Mouse (Mus musculus): Measurements from ENCODE around the gene Epha4. TPM values are rescaled to one million over a fixed set of nuclear protein-coding genes. Genes with fewer than 3 reads are reported as not detected.

The Epha4 gene
- total RNA-seq (2021) (10 to 100 TPM; 25.4 to 45.5 TPM), polyA plus RNA-seq (2012; rRNA removed) (28.4 and 62.6 TPM in 2 replicates)
- long read RNA-seq, full-length matches to known transcripts = 2 of 10 reads
- long read RNA-seq, partial matches to known transcripts = 3 of 10 reads
- long read RNA-seq, other reads (novel, unspliced or antisense) = 5 of 10 reads

- Histone ChIP-seq H3K27ac (peak within 1 kb of the TSS; percentile 77), H3K79me2 (replicated peaks; ENCODE audit: control insufficient read depth, insufficient read depth, low read length) (no peaks in the 10 kb centered on the region), H3K36me3 (ENCODE audit: control insufficient read depth, insufficient read depth, low read length) (peaks cover 5% of the 10 kb centered on the region), H3K9ac (ENCODE audit: low read depth, low read length) (peak within 1 kb of the TSS; percentile 71), H3K4me3 (peak within 1 kb of the TSS; percentile 85), H3K27me3 (ENCODE audit: control insufficient read depth, insufficient read depth, low read length) (no peaks in the 10 kb centered on the region), H3K4me1 (ENCODE audit: control insufficient read depth, insufficient read depth, low read length) (no peaks in the 10 kb centered on the region; the same call in 1 of the 2 replicates)
- WGBS = 1% methylated on average over 40 of the region's 40 CpGs
- intact Hi-C loops (cut with DNase I) = loop anchor here (5.0 to 10.0 kb wide), 8 partner anchors 78 to 1520 kb away; no protein-coding TSS in a partner anchor
- peak; percentile 94 for TF ChIP-seq POLR2A (IDR thresholded peaks at IDR 0.05; ENCODE audit: insufficient read depth, low read depth, low read length)
- no peak for TF ChIP-seq EP300 (IDR thresholded peaks at IDR 0.05; ENCODE audit: insufficient read depth, low read depth, low read length)
- peak; percentile 92 for DNase-seq
These were observed at the start of gene Epha4 for GRCm38 (mm10) chr1:77514963-77515650. Gene Epha4 (minus strand): TSS chr1:77515088.

- H3K27me3 ChIP-seq (ENCODE audit: control insufficient read depth, insufficient read depth, low read length) = no peaks in the 10 kb centered on the region
- no peak overlapping the region for H3K27ac ChIP-seq
- intact Hi-C loops (cut with DNase I) = no loop called here
- no peaks in the 10 kb centered on the region for H3K36me3 ChIP-seq (ENCODE audit: control insufficient read depth, insufficient read depth, low read length)
- TF ChIP-seq CTCF (IDR thresholded peaks at IDR 0.05) = no peak
- no peak for DNase-seq
- no peaks in the 10 kb centered on the region for H3K79me2 ChIP-seq (replicated peaks; ENCODE audit: control insufficient read depth, insufficient read depth, low read length)
- WGBS = 84% methylated on average over 3 of the region's 3 CpGs
- H3K4me3 ChIP-seq = no peak overlapping the region
- H3K9ac ChIP-seq (ENCODE audit: low read depth, low read length) = no peak overlapping the region
- no peaks in the 10 kb centered on the region for H3K4me1 ChIP-seq (ENCODE audit: control insufficient read depth, insufficient read depth, low read length)
These were observed 41.3 kb upstream of the Epha4 start for GRCm38 (mm10) chr1:77556199-77556598.

GRCm38 (mm10) chr1:77551927-77552326 lies 37.0 kb upstream of the Epha4 start:
- no peak for TF ChIP-seq POLR2A (IDR thresholded peaks at IDR 0.05; ENCODE audit: insufficient read depth, low read depth, low read length)
- TF ChIP-seq EP300 (IDR thresholded peaks at IDR 0.05; ENCODE audit: insufficient read depth, low read depth, low read length) = no peak
- no peak for TF ChIP-seq CTCF (IDR thresholded peaks at IDR 0.05)
- no peaks in the 10 kb centered on the region for H3K36me3 ChIP-seq (ENCODE audit: control insufficient read depth, insufficient read depth, low read length)
- no peak overlapping the region for H3K9ac ChIP-seq (ENCODE audit: low read depth, low read length)
- H3K79me2 ChIP-seq (replicated peaks; ENCODE audit: control insufficient read depth, insufficient read depth, low read length) = no peaks in the 10 kb centered on the region
- intact Hi-C loops (cut with DNase I) = no loop called here
- no peaks in the 10 kb centered on the region for H3K27me3 ChIP-seq (ENCODE audit: control insufficient read depth, insufficient read depth, low read length)
- DNase-seq = no peak
- H3K27ac ChIP-seq = no peak overlapping the region
- 90% methylated on average over 7 of the region's 7 CpGs for WGBS
- no peak overlapping the region for H3K4me3 ChIP-seq
- no peaks in the 10 kb centered on the region for H3K4me1 ChIP-seq (ENCODE audit: control insufficient read depth, insufficient read depth, low read length)

- H3K79me2 ChIP-seq (replicated peaks; ENCODE audit: control insufficient read depth, insufficient read depth, low read length) = no peaks in the 10 kb centered on the region
- no peaks in the 10 kb centered on the region for H3K36me3 ChIP-seq (ENCODE audit: control insufficient read depth, insufficient read depth, low read length)
- no peak overlapping the region for H3K27ac ChIP-seq
- H3K9ac ChIP-seq (ENCODE audit: low read depth, low read length) = no peak overlapping the region
- H3K27me3 ChIP-seq (ENCODE audit: control insufficient read depth, insufficient read depth, low read length) = no peaks in the 10 kb centered on the region
- TF ChIP-seq EP300 (IDR thresholded peaks at IDR 0.05; ENCODE audit: insufficient read depth, low read depth, low read length) = no peak
- TF ChIP-seq POLR2A (IDR thresholded peaks at IDR 0.05; ENCODE audit: insufficient read depth, low read depth, low read length) = no peak
- no peak for TF ChIP-seq CTCF (IDR thresholded peaks at IDR 0.05)
- intact Hi-C loops (cut with DNase I) = no loop called here
- DNase-seq = no peak
- H3K4me3 ChIP-seq = no peak overlapping the region
- H3K4me1 ChIP-seq (ENCODE audit: control insufficient read depth, insufficient read depth, low read length) = no peaks in the 10 kb centered on the region
- 78% methylated on average over 6 of the region's 6 CpGs for WGBS
These were observed 30.8 kb upstream of the Epha4 start for GRCm38 (mm10) chr1:77545722-77546121.

GRCm38 (mm10) chr1:77545035-77545434 lies 30.1 kb upstream of the Epha4 start:
- 87% methylated on average over 1 of the region's 1 CpGs for WGBS
- no peak for DNase-seq

GRCm38 (mm10) chr1:77544279-77544678 lies 29.4 kb upstream of the Epha4 start:
- WGBS = 45% methylated on average over 3 of the region's 3 CpGs
- no peaks in the 10 kb centered on the region for H3K27me3 ChIP-seq (ENCODE audit: control insufficient read depth, insufficient read depth, low read length)
- no peaks in the 10 kb centered on the region for H3K4me1 ChIP-seq (ENCODE audit: control insufficient read depth, insufficient read depth, low read length)
- intact Hi-C loops (cut with DNase I) = no loop called here
- DNase-seq = no peak
- no peak overlapping the region for H3K27ac ChIP-seq
- H3K36me3 ChIP-seq (ENCODE audit: control insufficient read depth, insufficient read depth, low read length) = no peaks in the 10 kb centered on the region
- no peaks in the 10 kb centered on the region for H3K79me2 ChIP-seq (replicated peaks; ENCODE audit: control insufficient read depth, insufficient read depth, low read length)
- no peak for TF ChIP-seq EP300 (IDR thresholded peaks at IDR 0.05; ENCODE audit: insufficient read depth, low read depth, low read length)
- H3K9ac ChIP-seq (ENCODE audit: low read depth, low read length) = no peak overlapping the region
- no peak overlapping the region for H3K4me3 ChIP-seq

More at GRCm38 (mm10) chr1:77545035-77545434, 30.1 kb upstream of the Epha4 start:
- Histone ChIP-seq H3K36me3 (ENCODE audit: control insufficient read depth, insufficient read depth, low read length) (no peaks in the 10 kb centered on the region), H3K4me1 (ENCODE audit: control insufficient read depth, insufficient read depth, low read length) (no peaks in the 10 kb centered on the region), H3K27me3 (ENCODE audit: control insufficient read depth, insufficient read depth, low read length) (no peaks in the 10 kb centered on the region), H3K79me2 (replicated peaks; ENCODE audit: control insufficient read depth, insufficient read depth, low read length) (no peaks in the 10 kb centered on the region), H3K9ac (ENCODE audit: low read depth, low read length) (no peak overlapping the region), H3K4me3 (no peak overlapping the region), H3K27ac (no peak overlapping the region)
- no peak for TF ChIP-seq CTCF (IDR thresholded peaks at IDR 0.05)
- no peak for TF ChIP-seq POLR2A (IDR thresholded peaks at IDR 0.05; ENCODE audit: insufficient read depth, low read depth, low read length)
- TF ChIP-seq EP300 (IDR thresholded peaks at IDR 0.05; ENCODE audit: insufficient read depth, low read depth, low read length) = no peak
- intact Hi-C loops (cut with DNase I) = no loop called here

All from heart, adult 2 months (tissue).